In the genomic region with DNA sequence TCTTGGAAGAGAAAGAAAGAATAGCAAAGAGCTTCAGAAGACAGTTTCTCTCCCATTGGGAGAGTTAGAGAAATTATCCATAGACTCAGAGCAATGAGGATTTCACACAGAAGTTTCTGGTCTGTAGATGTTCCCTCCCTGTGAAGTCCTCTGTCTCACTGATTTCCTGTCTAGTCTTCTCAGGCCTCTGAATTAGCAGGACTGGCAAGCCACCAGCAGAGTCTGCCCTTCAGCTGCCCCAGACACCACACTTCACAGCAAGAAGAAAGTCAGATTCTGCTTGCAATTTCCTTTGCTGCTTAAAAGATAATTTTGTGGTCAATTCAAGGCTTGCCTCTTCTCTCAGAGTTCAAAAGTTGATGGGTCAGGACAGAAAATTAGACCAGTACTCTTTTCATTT, we compare ENCODE assay signal across 17 mouse cellular contexts.
A peak's percentile ranks its signal among the peaks of the same experiment; 100 is the strongest.
DNase-seq lines count a peak whose midpoint lies in the region; ATAC-seq and TF ChIP-seq lines count a peak whose summit lies in the region.
"Had no signal": no experiment of that assay in that cellular context is flagged by ENCODE, and none has a peak within 500 bp of the region (broad histone marks: within the 10 kb centered on the region; RNA-seq: fewer than 3 reads in every experiment).

No protein-coding gene starts in this region.

- no peak overlapping the region for H3K9ac ChIP-seq in midbrain, postnatal 0 days (replicated peaks; ENCODE audit: low read length, poor library complexity, severe bottlenecking)
- H3K9ac ChIP-seq: forebrain, embryonic 13.5 days; heart, embryonic 15.5 days; hindbrain, embryonic 14.5 days; liver, embryonic 14.5 days had no signal

- no peak for TF ChIP-seq CTCF in cerebellum, adult 2 months (IDR thresholded peaks at IDR 0.05; ENCODE audit: borderline replicate concordance, insufficient read depth, low read depth, low read length)
- no peak for TF ChIP-seq CTCF in midbrain, postnatal 0 days (IDR thresholded peaks at IDR 0.05)

- no peaks in the 10 kb centered on the region for H3K27me3 ChIP-seq in cerebellum, adult 2 months (ENCODE audit: control insufficient read depth, insufficient read depth, low read length)
- H3K27me3 ChIP-seq in midbrain, postnatal 0 days (ENCODE audit: insufficient read depth, low read length): no peaks in the 10 kb centered on the region
- H3K27me3 ChIP-seq: forebrain, embryonic 13.5 days; heart, embryonic 15.5 days had no signal

- no peak overlapping the region for H3K4me2 ChIP-seq in midbrain, postnatal 0 days (ENCODE audit: low read depth, low read length, poor library complexity, severe bottlenecking)
- H3K4me2 ChIP-seq: forebrain, embryonic 13.5 days; heart, embryonic 15.5 days; hindbrain, embryonic 14.5 days had no signal

- ATAC-seq in midbrain, postnatal 0 days (ENCODE audit: low FRiP score): no peak
- ATAC-seq: forebrain, embryonic 13.5 days had no signal

- H3K4me3 ChIP-seq in cerebellum, adult 2 months (replicated peaks; ENCODE audit: insufficient read depth, low read depth, low read length): no peak overlapping the region
- no peak overlapping the region for H3K4me3 ChIP-seq in midbrain, postnatal 0 days (ENCODE audit: low read depth, low read length)
- H3K4me3 ChIP-seq: forebrain, embryonic 13.5 days; gastrocnemius, adult 2 months; heart, embryonic 15.5 days; midbrain, embryonic 10.5 days had no signal

- no peak overlapping the region for H3K27ac ChIP-seq in cerebellum, adult 2 months (ENCODE audit: insufficient read depth, low read length)
- no peak overlapping the region for H3K27ac ChIP-seq in midbrain, postnatal 0 days (ENCODE audit: low read depth, low read length)
- H3K27ac ChIP-seq: forebrain, embryonic 13.5 days; gastrocnemius, adult 2 months; heart, embryonic 15.5 days; hindbrain, embryonic 14.5 days; liver, embryonic 14.5 days; midbrain, embryonic 10.5 days had no signal

- H3K36me3 ChIP-seq in midbrain, postnatal 0 days (ENCODE audit: insufficient read depth, low read length): no peaks in the 10 kb centered on the region
- H3K36me3 ChIP-seq: G1E; heart, embryonic 15.5 days; midbrain, embryonic 10.5 days had no signal

- no peak for TF ChIP-seq POLR2A in cerebellum, adult 2 months (IDR thresholded peaks at IDR 0.05; ENCODE audit: borderline replicate concordance, insufficient read depth, low read length)

- intact Hi-C loops in left cerebral cortex, postnatal 4 days (cut with DNase I): no loop called here

- no peaks in the 10 kb centered on the region for H3K9me3 ChIP-seq in midbrain, postnatal 0 days (ENCODE audit: low read length)
- H3K9me3 ChIP-seq: forebrain, embryonic 13.5 days; heart, embryonic 15.5 days; midbrain, embryonic 10.5 days had no signal

- H3K4me1 ChIP-seq in cerebellum, adult 2 months (ENCODE audit: control insufficient read depth, insufficient read depth, low read length): no peaks in the 10 kb centered on the region
- H3K4me1 ChIP-seq in midbrain, postnatal 0 days (ENCODE audit: insufficient read depth, low read length): no peaks in the 10 kb centered on the region
- H3K4me1 ChIP-seq: forebrain, embryonic 13.5 days; heart, embryonic 15.5 days; midbrain, embryonic 10.5 days had no signal

- DNase-seq in cerebellum, postnatal 10 days: peak; percentile 40 to 60
- DNase-seq in cerebellum, adult 2 months: no peak
- peak; percentile 27 for DNase-seq in left cerebral cortex, postnatal 4 days
- no peak for DNase-seq in left cerebral cortex, adult 18-20 months (ENCODE audit: low spot score in 2 of 2)
- DNase-seq in kidney, adult 8-10 months: peak; percentile 8 to 22
- peak; percentile 13 for DNase-seq in lung, postnatal 14 days
- DNase-seq in gastrocnemius, postnatal 4 days (ENCODE audit: low spot score in 2 of 2): no peak
- DNase-seq in midbrain, postnatal 0 days (ENCODE audit: low spot score): no peak
- DNase-seq: B cell, adult 2 months; gastrocnemius, adult 2 months; thymus, adult 2 months had no signal

Comparison
In these comparisons a context has a peak if more than half of its experiments do, and no peak if none do; other contexts are left out.
1. DNase-seq: peak in cerebellum, postnatal 10 days (2 of 2), left cerebral cortex, postnatal 4 days (single experiment), kidney, adult 8-10 months (2 of 2) and lung, postnatal 14 days (single experiment); none in cerebellum, adult 2 months (0 of 2), left cerebral cortex, adult 18-20 months (0 of 2), gastrocnemius, postnatal 4 days (0 of 2) and midbrain, postnatal 0 days (single experiment).